Mouse (Mus musculus) lung, embryonic 14.5 days (tissue): ENCODE measurements around the gene Chmp2a. TPM values are rescaled to one million over a fixed set of nuclear protein-coding genes. Genes with fewer than 3 reads are reported as not detected.

Source experiments
- ATAC-seq: fragments of 200-750 bp; cut with Nextera tagmentation; 2 replicates; pipeline ENCODE4 v1.8.0; 2017; ENCODE audit warnings: mild to moderate bottlenecking, moderate TSS enrichment, moderate library complexity; ENCODE audit not compliant: insufficient read depth
- DNase-seq: peaks from one replicate; pipeline ENCODE4 v3.0.0-alpha.2; 2015
- H3K27ac ChIP-seq: fragments of 300-500 bp; sonication (generic); 2 replicates; pipeline ENCODE4 v1.5.1; 2014; ENCODE audit warnings: low read depth, mild to moderate bottlenecking, moderate library complexity
- H3K27me3 ChIP-seq: fragments of 300-500 bp; sonication (generic); 2 replicates; pipeline ENCODE4 v1.6.1; 2014; ENCODE audit warnings: low read length, control low read depth; ENCODE audit not compliant: insufficient read depth
- H3K36me3 ChIP-seq: fragments of 300-500 bp; sonication (generic); 2 replicates; pipeline ENCODE4 v1.6.1; 2014; ENCODE audit warnings: control low read depth; ENCODE audit not compliant: insufficient read depth
- H3K4me1 ChIP-seq: fragments of 300-500 bp; sonication (generic); 2 replicates; pipeline ENCODE4 v1.6.1; 2014; ENCODE audit warnings: antibody characterized with exemption, control low read depth; ENCODE audit not compliant: insufficient read depth
- H3K4me2 ChIP-seq: fragments of 300-500 bp; sonication (generic); 2 replicates; pipeline ENCODE4 v1.6.1; 2014; ENCODE audit warnings: mild to moderate bottlenecking
- H3K4me3 ChIP-seq: fragments of 300-500 bp; sonication (generic); 2 replicates; pipeline ENCODE4 v1.5.1; 2014; ENCODE audit warnings: low read depth, low read length
- H3K9ac ChIP-seq: fragments of 300-500 bp; sonication (generic); 2 replicates; pipeline ENCODE4 v1.6.1; 2014
- H3K9me3 ChIP-seq: fragments of 300-500 bp; sonication (generic); 2 replicates; pipeline ENCODE4 v1.6.1; 2016; ENCODE audit warnings: low read depth, low read length, control low read depth
- CTCF ChIP-seq: IDR thresholded peaks from 2 replicates; pipeline ENCODE4 v1.5.1; 2016; ENCODE audit warnings: antibody characterized with exemption, low read depth
- WGBS: fragments of 180-500 bp; shearing (Covaris S2); extraction: QIAGEN DNeasy Blood & Tissue Kit; methylation state at CpG from one replicate; pipeline ENCODE4 v1.1.7; 2014; 5-methylcytosine and 5-hydroxymethylcytosine counted together
- polyA plus RNA-seq: library from polyadenylated mRNA; unstranded; fragments of >200 nt; fragmentation: Nextera tagmentation; extraction: Ambion mirVana; gene quantifications from 2 replicates; pipeline ENCODE4 v1.2.1, GENCODE M21; 2014

The Chmp2a gene
- polyA plus RNA-seq, 1 experiment from 2014 or later: 128 TPM

GRCm38 (mm10) chr7:13001584-13001983 lies 33.0 kb downstream of the Chmp2a start:
- H3K36me3 ChIP-seq: peaks cover 23% of the 10 kb centered on the region
- TF ChIP-seq CTCF: no peak
- WGBS: 57% methylated on average over 1 of the region's 1 CpGs
- H3K27ac ChIP-seq: no peak overlapping the region
- H3K9ac ChIP-seq: no peak overlapping the region
- H3K27me3 ChIP-seq: no peaks in the 10 kb centered on the region
- no peak overlapping the region for H3K4me3 ChIP-seq
- no peaks in the 10 kb centered on the region for H3K9me3 ChIP-seq
- DNase-seq: no peak
- H3K4me1 ChIP-seq: no peaks in the 10 kb centered on the region
- ATAC-seq: no peak
- H3K4me2 ChIP-seq: no peak overlapping the region

GRCm38 (mm10) chr7:12998851-12999250 lies 35.8 kb downstream of the Chmp2a start, which contains the start of gene Trim28:
Gene Trim28, plus strand, starts transcription at chr7:12999114.
- H3K4me2 ChIP-seq: no peak within 1 kb of the TSS
- no peak within 1 kb of the TSS for H3K4me3 ChIP-seq
- DNase-seq (no peak), ATAC-seq (no peak)
- no peaks in the 10 kb centered on the region for H3K27me3 ChIP-seq
- 76% methylated on average over 3 of the region's 3 CpGs for WGBS
- H3K9me3 ChIP-seq: no peaks in the 10 kb centered on the region
- H3K4me1 ChIP-seq: no peaks in the 10 kb centered on the region
- H3K27ac ChIP-seq: no peak within 1 kb of the TSS
- 0 out of 2 replicates have a peak, but pooled peaks cover 1% of the 10 kb centered on the region for H3K36me3 ChIP-seq
- TF ChIP-seq CTCF: no peak
- H3K9ac ChIP-seq: no peak within 1 kb of the TSS

- TF ChIP-seq CTCF: no peak
- ATAC-seq (no peak), DNase-seq (no peak)
- H3K4me2 ChIP-seq: no peak within 1 kb of the TSS
- 70% methylated on average over 5 of the region's 5 CpGs for WGBS
- no peak within 1 kb of the TSS for H3K4me3 ChIP-seq
- no peak within 1 kb of the TSS for H3K27ac ChIP-seq
- no peaks in the 10 kb centered on the region for H3K9me3 ChIP-seq
- H3K9ac ChIP-seq: no peak within 1 kb of the TSS
- no peaks in the 10 kb centered on the region for H3K27me3 ChIP-seq
- no peaks in the 10 kb centered on the region for H3K4me1 ChIP-seq
- H3K36me3 ChIP-seq: no peaks in the 10 kb centered on the region
Measured at GRCm38 (mm10) chr7:12998053-12998452, 36.6 kb downstream of the Chmp2a start, which contains the start of gene Slc27a5. Gene Slc27a5, minus strand, starts transcription at chr7:12998192.

GRCm38 (mm10) chr7:12997230-12997629 lies 37.4 kb downstream of the Chmp2a start:
- Histone ChIP-seq H3K4me2 (no peak overlapping the region), H3K9me3 (no peaks in the 10 kb centered on the region), H3K27ac (no peak overlapping the region), H3K9ac (no peak overlapping the region), H3K4me1 (no peaks in the 10 kb centered on the region), H3K36me3 (no peaks in the 10 kb centered on the region), H3K4me3 (no peak overlapping the region), H3K27me3 (no peaks in the 10 kb centered on the region)
- DNase-seq (no peak), ATAC-seq (no peak)
- WGBS: 58% methylated on average over 5 of the region's 5 CpGs
- TF ChIP-seq CTCF: no peak

- Histone ChIP-seq H3K9ac (no peak overlapping the region), H3K36me3 (no peaks in the 10 kb centered on the region), H3K4me3 (no peak overlapping the region), H3K4me1 (no peaks in the 10 kb centered on the region), H3K9me3 (no peaks in the 10 kb centered on the region), H3K27ac (no peak overlapping the region), H3K27me3 (no peaks in the 10 kb centered on the region), H3K4me2 (no peak overlapping the region)
- no peak for TF ChIP-seq CTCF
- DNase-seq: no peak
- ATAC-seq: no peak
Measured at GRCm38 (mm10) chr7:12995862-12996261, 38.7 kb downstream of the Chmp2a start.

- H3K9ac ChIP-seq: no peak overlapping the region
- H3K9me3 ChIP-seq: no peaks in the 10 kb centered on the region
- 88% methylated on average over 10 of the region's 10 CpGs for WGBS
- no peaks in the 10 kb centered on the region for H3K36me3 ChIP-seq
- no peaks in the 10 kb centered on the region for H3K27me3 ChIP-seq
- no peak for TF ChIP-seq CTCF
- no peak for ATAC-seq
- no peak overlapping the region for H3K27ac ChIP-seq
- H3K4me1 ChIP-seq: no peaks in the 10 kb centered on the region
- no peak overlapping the region for H3K4me2 ChIP-seq
- no peak overlapping the region for H3K4me3 ChIP-seq
- DNase-seq: no peak
Measured at GRCm38 (mm10) chr7:12993148-12993547, 41.5 kb downstream of the Chmp2a start.

- Histone ChIP-seq H3K27me3 (no peaks in the 10 kb centered on the region), H3K9ac (no peak overlapping the region), H3K9me3 (no peaks in the 10 kb centered on the region), H3K4me1 (no peaks in the 10 kb centered on the region), H3K27ac (no peak overlapping the region), H3K4me3 (no peak overlapping the region), H3K36me3 (no peaks in the 10 kb centered on the region), H3K4me2 (no peak overlapping the region)
- ATAC-seq (no peak), DNase-seq (peak; percentile 32)
- WGBS: 7% methylated on average over 3 of the region's 3 CpGs
- TF ChIP-seq CTCF: peak; percentile 44
Measured at GRCm38 (mm10) chr7:12992222-12992621, 42.4 kb downstream of the Chmp2a start.
